Comparison of ENCODE assay signal across 9 mouse cellular contexts in genomic region chrX:99003046-99003445, GRCm38 (mm10). TPM values are rescaled to one million over a fixed set of nuclear protein-coding genes. Genes with fewer than 3 reads are reported as not detected.
DNase-seq lines count a peak whose midpoint lies in the region; ATAC-seq and TF ChIP-seq lines count a peak whose summit lies in the region.
"Had no signal": no experiment of that assay in that cellular context is flagged by ENCODE, and none has a peak within 500 bp of the region (broad histone marks: within the 10 kb centered on the region; RNA-seq: fewer than 3 reads in every experiment).

Gene Stard8 (plus strand): TSS chrX:99003248.

- 48% methylated on average over 9 of the region's 9 CpGs for WGBS in kidney, adult 2 months
- WGBS in lung, embryonic 16.5 days, result 39% methylated on average over 9 of the region's 9 CpGs
- 59% methylated on average over 9 of the region's 9 CpGs for WGBS in forebrain, postnatal 0 days

- no peak for TF ChIP-seq POLR2A in kidney, adult 2 months (IDR thresholded peaks at IDR 0.05; ENCODE audit: low read depth, low read length)
- TF ChIP-seq POLR2A in bone marrow macrophage, adult 2 months (IDR thresholded peaks at IDR 0.05; ENCODE audit: borderline replicate concordance, low read depth, low read length), result no peak

- ATAC-seq in lung, embryonic 16.5 days (ENCODE audit: low read depth), result peak; percentile 92
- no peak for ATAC-seq in cerebellum, adult (ENCODE audit: insufficient number of reproducible peaks, low FRiP score, low TSS enrichment)
- ATAC-seq in forebrain, postnatal 0 days, result no peak
- no peak for ATAC-seq in erythroblast, adult 5-6 weeks (replicated peaks; ENCODE audit: low FRiP score, poor library complexity, severe bottlenecking)

- peak within 1 kb of the TSS; percentile 42 for H3K4me3 ChIP-seq in kidney, adult 2 months (ENCODE audit: insufficient read depth, low read depth, low read length)
- H3K4me3 ChIP-seq in bone marrow macrophage, adult 2 months (ENCODE audit: insufficient read depth, low read length), result no peak within 1 kb of the TSS
- H3K4me3 ChIP-seq in lung, embryonic 16.5 days (ENCODE audit: low read length), result peak within 1 kb of the TSS; percentile 37
- no peak within 1 kb of the TSS for H3K4me3 ChIP-seq in forebrain, postnatal 0 days (ENCODE audit: low read depth, low read length)
- H3K4me3 ChIP-seq: embryonic facial prominence, embryonic 12.5 days had no signal

- peak within 1 kb of the TSS; percentile 53; the same call in 1 of the 2 replicates for H3K9ac ChIP-seq in lung, embryonic 16.5 days (ENCODE audit: low read length)
- H3K9ac ChIP-seq in forebrain, postnatal 0 days, result no peak within 1 kb of the TSS
- H3K9ac ChIP-seq: embryonic facial prominence, embryonic 12.5 days had no signal

- peak within 1 kb of the TSS; percentile 41; the same call in 1 of the 2 replicates for H3K27ac ChIP-seq in kidney, adult 2 months (ENCODE audit: insufficient read depth, low read depth, low read length)
- peak within 1 kb of the TSS; percentile 94 for H3K27ac ChIP-seq in bone marrow macrophage, adult 2 months (ENCODE audit: insufficient read depth, low read depth, low read length)
- H3K27ac ChIP-seq in lung, embryonic 16.5 days (ENCODE audit: low read length), result peak within 1 kb of the TSS; percentile 59
- no peak within 1 kb of the TSS for H3K27ac ChIP-seq in forebrain, postnatal 0 days (ENCODE audit: low read depth, low read length)
- H3K27ac ChIP-seq: embryonic facial prominence, embryonic 12.5 days had no signal

- no peak for TF ChIP-seq CTCF in kidney, adult 2 months (conservative IDR thresholded peaks at IDR 0.05; ENCODE audit: insufficient read depth, insufficient read length, low read depth, low read length)
- no peak for TF ChIP-seq CTCF in bone marrow macrophage, adult 2 months (IDR thresholded peaks at IDR 0.05; ENCODE audit: low read depth, low read length)
- no peak for TF ChIP-seq CTCF in forebrain, postnatal 0 days (IDR thresholded peaks at IDR 0.05; ENCODE audit: low read depth)

- H3K9me3 ChIP-seq in lung, embryonic 16.5 days (ENCODE audit: control insufficient read depth, low read length), result no peaks in the 10 kb centered on the region
- H3K9me3 ChIP-seq in forebrain, postnatal 0 days (ENCODE audit: low read length), result no peaks in the 10 kb centered on the region
- H3K9me3 ChIP-seq: embryonic facial prominence, embryonic 12.5 days had no signal

- H3K4me2 ChIP-seq in lung, embryonic 16.5 days (ENCODE audit: low read depth, low read length), result peak within 1 kb of the TSS; percentile 35
- no peak within 1 kb of the TSS for H3K4me2 ChIP-seq in forebrain, postnatal 0 days (ENCODE audit: low read depth)
- H3K4me2 ChIP-seq: embryonic facial prominence, embryonic 12.5 days had no signal

- peak; percentile 43 for DNase-seq in kidney, adult 2 months
- DNase-seq in kidney, adult 9 months, result no peak
- peak; percentile 22 to 37 for DNase-seq in heart, postnatal 10 days
- no peak for DNase-seq in forebrain, postnatal 0 days

- peaks cover 4% of the 10 kb centered on the region; the same call in 1 of the 2 replicates for H3K4me1 ChIP-seq in kidney, adult 2 months (ENCODE audit: control insufficient read depth, insufficient read depth, low read length)
- H3K4me1 ChIP-seq in bone marrow macrophage, adult 2 months (ENCODE audit: control insufficient read depth, insufficient read depth, low read length), result peaks cover 22% of the 10 kb centered on the region
- peaks cover 7% of the 10 kb centered on the region for H3K4me1 ChIP-seq in lung, embryonic 16.5 days (replicated peaks; ENCODE audit: control insufficient read depth, insufficient read depth, low read length)
- H3K4me1 ChIP-seq in forebrain, postnatal 0 days (ENCODE audit: insufficient read depth), result no peaks in the 10 kb centered on the region
- H3K4me1 ChIP-seq: embryonic facial prominence, embryonic 12.5 days had no signal

- H3K27me3 ChIP-seq in kidney, adult 2 months (replicated peaks; ENCODE audit: control insufficient read depth, insufficient read depth, low read length), result no peaks in the 10 kb centered on the region
- H3K27me3 ChIP-seq in lung, embryonic 16.5 days (ENCODE audit: control insufficient read depth, insufficient read depth, low read depth, low read length), result peaks cover 5% of the 10 kb centered on the region; the same call in 1 of the 2 replicates
- no peaks in the 10 kb centered on the region for H3K27me3 ChIP-seq in forebrain, postnatal 0 days (ENCODE audit: insufficient read depth, low read length)

- no peaks in the 10 kb centered on the region for H3K36me3 ChIP-seq in kidney, adult 2 months (ENCODE audit: control insufficient read depth, insufficient read depth, low read length)
- no peaks in the 10 kb centered on the region for H3K36me3 ChIP-seq in lung, embryonic 16.5 days (ENCODE audit: control insufficient read depth, insufficient read depth, low read length)
- no peaks in the 10 kb centered on the region for H3K36me3 ChIP-seq in forebrain, postnatal 0 days (ENCODE audit: insufficient read depth)
- H3K36me3 ChIP-seq: embryonic facial prominence, embryonic 12.5 days had no signal

- intact Hi-C loops in heart, postnatal 10 days (cut with DNase I), result loop anchor here (10.0 kb wide), 1 partner anchor 852 kb away; no protein-coding TSS in a partner anchor

RNA-seq across cellular contexts. Expression of gene Stard8, which starts in this region (rescaled TPM):
- polyA plus RNA-seq in kidney, adult 2 months (2012; rRNA removed), result 62.0 and 82.9 TPM in 2 replicates
- 50.1 and 57.4 TPM in 2 replicates for polyA plus RNA-seq in bone marrow macrophage, adult 2 months (2012; ENCODE audit: insufficient read depth, insufficient read length, missing spikeins)
- 10 to 100 TPM; 34.0 to 40.9 TPM for total RNA-seq in heart, postnatal 10 days (2021)
- 18.5 and 19.2 TPM in 2 replicates for polyA plus RNA-seq in lung, embryonic 16.5 days (2015; fragmentation: Nextera tagmentation; extraction: Ambion mirVana)
- 6.3 and 6.7 TPM in 2 replicates for total RNA-seq in forebrain, postnatal 0 days (2014; rRNA removed)
- polyA plus RNA-seq in forebrain, postnatal 0 days (2015; fragmentation: Nextera tagmentation; extraction: Ambion mirVana), result 2.9 TPM in 2 replicates
- total RNA-seq in erythroblast, adult 5-6 weeks (2015; ENCODE audit: low replicate concordance), result 1.3 and 7.9 TPM in 2 replicates
- 1.4 and 7.0 TPM in 2 replicates for total RNA-seq in erythroblast, adult 5-6 weeks (2017; ENCODE audit: low replicate concordance)

Comparison
In these comparisons a context has a peak if more than half of its experiments do, and no peak if none do; other contexts are left out.
1. DNase-seq: peak in kidney, adult 2 months (single experiment) and heart, postnatal 10 days (2 of 2); none in kidney, adult 9 months (single experiment) and forebrain, postnatal 0 days (single experiment).
2. H3K4me3 ChIP-seq: peak in kidney, adult 2 months (single experiment) and lung, embryonic 16.5 days (single experiment); none in bone marrow macrophage, adult 2 months (single experiment) and forebrain, postnatal 0 days (single experiment).